Mouse (Mus musculus) C2C12 (cell line): ENCODE measurements at regions not wholly inside any gene's neighbourhood (a gene's known extent, or its start where the extent isn't known, plus 50 kb on each side); places are given as distances from the start of the nearest gene placed in this dataset.

Source experiments
- CEBPB ChIP-seq: IDR thresholded peaks from one replicate; pipeline ENCODE4 v1.6.1; 2011; ENCODE audit warnings: low read depth, mild to moderate bottlenecking, control low read depth, moderate library complexity
- CTCF ChIP-seq: IDR thresholded peaks from one replicate; pipeline ENCODE4 v1.5.1; 2011; ENCODE audit not compliant: control insufficient read depth, insufficient read depth, insufficient read length
- FOSL1 ChIP-seq: IDR thresholded peaks from one replicate; pipeline ENCODE4 v1.8.0; 2011; ENCODE audit warnings: mild to moderate bottlenecking, low read length; ENCODE audit not compliant: poor library complexity, insufficient read depth, severe bottlenecking
- MAX ChIP-seq: IDR thresholded peaks from one replicate; pipeline ENCODE4 v1.6.1; 2011; ENCODE audit warnings: mild to moderate bottlenecking, control low read depth
- USF1 ChIP-seq: IDR thresholded peaks from one replicate; pipeline ENCODE4 v1.6.1; 2011; ENCODE audit warnings: low read depth, mild to moderate bottlenecking, control low read depth, moderate library complexity

- no peak for TF ChIP-seq MAX
- TF ChIP-seq CTCF, result no peak
- no peak for TF ChIP-seq CEBPB
- TF ChIP-seq FOSL1, result no peak
- no peak for TF ChIP-seq USF1
Measured at GRCm38 (mm10) chr16:93042491-93042890, 216.5 kb upstream of the Runx1 start.
